Mouse (Mus musculus) brown adipose tissue, adult 24 weeks (tissue): ENCODE results near the gene Cdh18. TPM values are rescaled to one million over a fixed set of nuclear protein-coding genes. Genes with fewer than 3 reads are reported as not detected.
"Not testable (repeated sequence)": the region's sequence is repeated elsewhere in the genome, so short reads cannot be mapped to it uniquely, and the experiment has no call there.

Experiments
- H3K27ac ChIP-seq: fragments of 200-500 bp; replicated peaks from 2 replicates; pipeline ENCODE4 v1.5.1; 2012; ENCODE audit warnings: low read depth, mild to moderate bottlenecking, low read length
- H3K4me1 ChIP-seq: fragments of 200-500 bp; 2 replicates; pipeline ENCODE4 v1.6.1; 2012; ENCODE audit warnings: low read length, mixed read lengths; ENCODE audit not compliant: control insufficient read depth, insufficient read depth, insufficient read length
- H3K4me3 ChIP-seq: fragments of 200-500 bp; 2 replicates; pipeline ENCODE4 v1.5.1; 2012; ENCODE audit warnings: low read depth, mild to moderate bottlenecking, low read length, moderate library complexity; ENCODE audit not compliant: insufficient read depth
- polyA plus RNA-seq: library from polyadenylated mRNA; stranded (reverse); fragments of >200 nt; gene quantifications from 2 replicates; pipeline ENCODE4 v1.2.4, GENCODE M21; 2012; ENCODE audit not compliant: missing spikeins, insufficient read depth, insufficient read length

The Cdh18 gene
- polyA plus RNA-seq, result not detected in 2 replicates

DNA sequence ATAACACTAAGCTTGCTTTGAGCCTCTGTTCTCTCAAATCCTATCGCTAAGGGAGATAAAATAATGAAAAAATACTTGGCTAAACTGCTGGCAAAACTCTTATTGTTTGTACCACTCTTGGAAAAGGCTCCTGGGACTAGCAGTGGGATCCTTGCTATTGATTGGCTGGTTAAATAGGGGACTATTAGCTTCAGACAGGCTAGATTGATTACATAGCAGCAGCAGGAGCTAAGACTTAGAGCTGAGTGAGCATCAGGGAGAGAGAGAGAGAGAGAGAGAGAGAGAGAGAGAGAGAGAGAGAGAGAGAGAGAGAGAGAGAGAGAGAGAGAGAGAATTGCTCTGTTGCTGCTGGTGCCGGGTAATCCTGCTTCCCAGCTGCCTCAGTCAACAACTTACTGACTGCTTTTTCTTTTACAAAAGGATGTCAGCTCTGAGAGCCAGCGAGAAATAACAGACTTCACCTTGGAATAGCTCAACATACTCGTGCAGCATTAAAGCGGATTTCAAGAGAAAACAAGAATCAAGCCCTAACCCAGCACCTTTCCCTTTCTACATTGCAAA is at the start of gene Cdh18:
Cdh18 (plus strand) TSS at position 312 of the 561 bp plus-strand sequence.
- H3K27ac ChIP-seq, result no peak within 1 kb of the TSS
- H3K4me1 ChIP-seq, result no peaks in the 10 kb centered on the region
- no peak within 1 kb of the TSS for H3K4me3 ChIP-seq

- H3K4me3 ChIP-seq, result no peak overlapping the region
- no peaks in the 10 kb centered on the region for H3K4me1 ChIP-seq
- H3K27ac ChIP-seq, result no peak overlapping the region
These were observed 37.6 kb upstream of the Cdh18 start for GRCm38 (mm10) chr15:22511271-22511670.

DNA sequence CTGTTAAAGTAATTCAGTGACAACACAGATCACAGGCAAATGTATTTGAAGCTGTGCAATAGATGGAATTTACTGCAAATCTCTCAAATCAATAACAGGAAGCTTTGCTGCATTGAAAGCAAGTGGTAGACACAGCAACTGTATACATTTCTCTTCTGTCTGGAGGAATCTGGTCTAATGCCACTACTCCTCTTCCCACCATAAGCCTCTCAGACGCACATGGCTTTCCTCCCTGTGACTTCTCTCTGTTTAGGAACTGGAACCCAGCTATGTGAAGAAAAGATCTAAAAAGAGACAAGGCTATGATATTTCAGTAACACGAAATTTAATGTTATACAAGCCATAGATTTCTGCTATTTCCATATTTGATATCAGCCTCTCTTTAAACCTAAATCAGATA is 13.0 kb upstream of the Cdh18 start:
- Histone ChIP-seq H3K4me3 (no peak overlapping the region), H3K4me1 (no peaks in the 10 kb centered on the region), H3K27ac (no peak overlapping the region)

DNA sequence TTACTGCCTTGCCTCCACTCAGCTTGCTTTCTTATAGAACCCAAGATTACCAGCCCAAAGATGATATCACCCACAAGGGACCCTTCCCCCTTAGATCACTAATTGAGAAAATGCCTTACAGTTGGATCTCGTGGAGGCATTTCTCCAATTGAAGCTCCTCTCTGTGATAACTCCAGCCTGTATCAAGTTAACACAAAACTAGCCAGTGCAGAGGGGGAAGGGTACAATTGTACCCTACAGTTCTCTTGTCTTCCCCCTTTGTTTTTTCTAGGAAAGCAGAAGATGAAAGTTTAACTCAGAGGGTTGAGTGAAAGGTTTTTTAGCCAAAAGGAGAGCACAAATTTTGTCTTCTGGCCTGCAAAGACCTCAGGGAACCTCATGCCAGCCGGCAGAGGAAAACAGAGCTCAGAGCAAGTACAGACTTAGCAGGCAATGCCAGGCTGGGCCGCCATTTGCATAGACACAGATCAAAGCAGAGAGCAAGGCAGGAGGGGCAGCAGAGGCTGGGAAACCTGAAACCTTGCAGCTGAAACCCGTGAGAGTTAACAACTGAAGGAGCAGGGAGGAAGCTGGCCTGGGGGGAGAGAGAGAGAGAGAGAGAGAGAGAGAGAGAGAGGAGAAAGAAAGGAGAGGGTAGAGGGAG is 29.3 kb downstream of the Cdh18 start:
- H3K4me1 ChIP-seq, result no peaks in the 10 kb centered on the region
- H3K4me3 ChIP-seq, result no peak overlapping the region
- H3K27ac ChIP-seq, result no peak overlapping the region

GRCm38 (mm10) chr15:22578617-22578990 is 29.8 kb downstream of the Cdh18 start:
- no peak overlapping the region for H3K27ac ChIP-seq
- H3K4me1 ChIP-seq, result no peaks in the 10 kb centered on the region
- H3K4me3 ChIP-seq, result no peak overlapping the region

- Histone ChIP-seq H3K27ac (no peak overlapping the region), H3K4me1 (no peaks in the 10 kb centered on the region), H3K4me3 (no peak overlapping the region)
These were observed 35.8 kb downstream of the Cdh18 start for GRCm38 (mm10) chr15:22584667-22585066.

DNA sequence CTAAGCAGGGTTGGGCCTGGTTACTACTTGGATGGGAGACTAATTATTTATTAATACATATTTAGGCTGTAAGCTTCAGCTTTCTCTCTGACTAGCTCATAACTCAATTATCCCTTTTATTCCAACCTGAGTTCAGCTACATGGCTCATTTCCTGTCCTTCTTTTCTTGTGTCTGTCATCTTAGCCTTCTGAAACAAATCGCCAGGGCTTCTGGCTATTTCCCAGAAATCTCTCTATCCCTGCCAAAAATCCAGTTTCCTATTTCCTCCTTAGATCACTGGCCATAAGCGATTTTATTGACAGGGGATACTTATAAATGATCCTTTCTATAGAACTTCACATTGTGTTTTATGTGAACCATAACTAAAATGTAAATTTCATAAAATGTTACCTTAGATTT is 167.6 kb downstream of the Cdh18 start:
- H3K4me3 ChIP-seq, result no peak overlapping the region
- no peaks in the 10 kb centered on the region for H3K4me1 ChIP-seq
- H3K27ac ChIP-seq, result no peak overlapping the region

DNA sequence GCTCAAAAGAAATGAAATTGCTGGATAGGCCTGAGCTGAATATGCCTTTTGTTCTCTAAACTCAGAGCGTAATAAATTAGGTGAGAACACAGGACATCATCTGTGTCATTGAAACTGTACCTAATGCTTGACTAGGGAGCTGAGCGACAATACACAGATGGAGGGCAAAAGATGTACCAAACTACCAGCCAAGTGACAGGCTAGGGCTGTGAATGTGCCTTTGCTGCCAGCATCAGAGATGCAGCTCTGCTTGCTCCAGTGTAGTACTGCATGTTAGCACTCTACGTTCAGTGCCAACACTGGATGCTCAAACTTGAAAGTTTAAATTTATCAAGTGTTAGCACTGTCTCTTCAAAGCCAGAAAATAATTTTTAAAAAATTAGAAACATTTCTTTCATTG is 168.9 kb downstream of the Cdh18 start:
- Histone ChIP-seq H3K4me3 (no peak overlapping the region), H3K27ac (no peak overlapping the region), H3K4me1 (no peaks in the 10 kb centered on the region)

GRCm38 (mm10) chr15:22726574-22726973 is 177.8 kb downstream of the Cdh18 start:
- Histone ChIP-seq H3K4me1 (no peaks in the 10 kb centered on the region), H3K27ac (no peak overlapping the region), H3K4me3 (no peak overlapping the region)

GRCm38 (mm10) chr15:22733039-22733438 is 184.2 kb downstream of the Cdh18 start:
- Histone ChIP-seq H3K4me3 (no peak overlapping the region), H3K4me1 (no peaks in the 10 kb centered on the region), H3K27ac (no peak overlapping the region)

DNA sequence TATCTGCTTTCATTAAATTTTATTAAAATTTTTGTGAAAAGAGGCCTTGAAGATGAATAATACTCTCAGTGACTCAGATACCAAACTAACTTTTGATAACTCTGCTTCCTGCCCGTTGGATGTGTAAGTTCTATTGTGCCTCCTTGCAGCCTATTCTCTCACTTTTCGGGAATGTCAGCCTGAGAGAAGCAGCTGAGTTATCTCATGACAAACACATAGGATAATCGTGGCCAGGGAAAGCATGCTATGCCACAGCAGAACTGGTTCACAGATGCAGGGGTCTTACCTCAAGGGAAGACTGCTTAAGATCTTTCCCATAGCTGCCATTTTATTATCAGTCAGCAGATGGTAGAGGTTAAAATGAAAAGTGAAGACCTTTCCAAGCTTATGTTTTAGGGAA is 187.3 kb downstream of the Cdh18 start:
- H3K27ac ChIP-seq, result no peak overlapping the region
- no peak overlapping the region for H3K4me3 ChIP-seq
- H3K4me1 ChIP-seq, result no peaks in the 10 kb centered on the region

- not testable (repeated sequence) for H3K4me1 ChIP-seq, H3K27ac ChIP-seq, H3K4me3 ChIP-seq
These were observed 212.4 kb downstream of the Cdh18 start for GRCm38 (mm10) chr15:22761257-22761656.

DNA sequence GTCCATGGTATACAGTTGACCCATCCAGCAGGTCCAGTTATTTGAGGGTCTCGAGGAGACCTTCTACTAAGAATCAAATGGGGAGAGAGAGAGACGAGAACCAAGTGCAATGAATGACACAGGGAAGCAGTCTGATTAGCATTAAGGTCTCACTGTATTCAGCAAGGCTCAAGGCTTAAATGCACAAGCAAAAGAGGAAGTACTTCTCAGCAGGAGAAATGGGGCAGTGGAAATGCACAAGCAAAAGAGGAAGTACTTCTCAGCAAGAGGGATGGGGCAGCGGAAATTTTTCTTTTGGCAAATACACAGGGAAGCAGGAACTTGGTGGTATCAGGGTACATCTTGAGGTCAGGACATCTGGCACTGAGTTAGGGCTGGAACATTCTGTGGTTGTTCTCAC is 217.8 kb downstream of the Cdh18 start:
- H3K4me1 ChIP-seq, H3K27ac ChIP-seq, H3K4me3 ChIP-seq: not testable (repeated sequence)

DNA sequence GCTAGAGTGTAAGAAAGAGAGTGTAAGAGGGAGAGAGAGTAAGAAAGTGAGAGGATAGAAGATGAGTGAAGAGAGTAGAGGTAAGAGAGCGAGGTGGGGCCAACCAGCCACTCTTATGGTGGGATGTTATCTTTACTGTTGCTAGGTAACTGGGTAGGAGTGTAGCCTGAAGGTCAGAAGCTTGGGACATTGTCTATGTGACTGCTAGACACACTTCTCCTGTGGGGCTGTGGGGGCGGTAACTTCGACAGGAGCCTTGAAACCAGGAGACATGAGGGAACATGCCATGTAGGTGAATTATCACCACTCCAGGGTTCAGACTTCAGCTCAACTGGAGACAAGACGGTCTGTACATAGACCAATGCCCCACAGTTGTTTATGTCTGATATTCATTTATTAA is 227.5 kb downstream of the Cdh18 start:
- no peak overlapping the region for H3K27ac ChIP-seq
- no peaks in the 10 kb centered on the region for H3K4me1 ChIP-seq
- no peak overlapping the region for H3K4me3 ChIP-seq

- no peaks in the 10 kb centered on the region for H3K4me1 ChIP-seq
- no peak overlapping the region for H3K27ac ChIP-seq
- H3K4me3 ChIP-seq, result no peak overlapping the region
These were observed 240.9 kb downstream of the Cdh18 start for GRCm38 (mm10) chr15:22789696-22790095.

DNA sequence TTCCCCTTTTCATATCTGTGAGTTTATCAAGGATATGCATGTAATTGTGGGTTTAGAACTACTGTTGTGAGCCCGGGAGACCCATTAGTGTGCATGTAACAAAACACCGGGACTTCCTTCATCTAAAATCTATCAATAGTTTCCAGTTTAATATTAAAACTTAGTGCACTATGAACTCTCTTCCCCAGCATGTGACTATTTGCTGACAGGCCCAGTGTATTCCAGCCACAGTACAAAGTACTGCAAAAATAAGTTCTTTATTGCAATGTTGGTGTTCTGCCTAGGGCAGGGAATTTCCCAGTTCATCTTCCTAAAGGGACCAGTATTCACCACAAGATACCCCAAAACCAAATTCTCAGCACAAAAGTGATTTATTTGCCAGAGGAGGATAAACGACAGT is 243.0 kb downstream of the Cdh18 start:
- Histone ChIP-seq H3K27ac (no peak overlapping the region), H3K4me3 (no peak overlapping the region), H3K4me1 (no peaks in the 10 kb centered on the region)
